16 mouse cellular contexts compared by ENCODE assay signal in the genomic region with DNA sequence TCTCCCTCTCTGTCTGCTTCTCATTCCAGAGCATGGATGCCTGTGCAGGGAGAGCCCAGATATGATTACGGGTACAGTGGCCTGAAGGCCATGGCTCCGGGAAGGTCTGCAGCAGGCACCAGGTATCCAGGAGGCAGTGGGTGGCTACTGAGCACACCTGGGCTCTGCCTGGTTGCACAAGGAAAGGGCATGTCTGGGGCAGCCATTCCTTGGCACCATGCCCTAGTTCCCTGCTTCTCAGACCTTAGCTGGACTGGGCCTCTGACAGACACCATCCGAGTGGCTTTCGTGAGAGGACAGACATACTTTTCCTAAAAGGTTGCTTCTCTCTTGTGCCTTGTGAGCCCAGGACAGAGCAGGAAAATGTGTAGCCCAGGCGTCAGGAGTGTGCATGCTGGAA. TPM values are rescaled to one million over a fixed set of nuclear protein-coding genes. Genes with fewer than 3 reads are reported as not detected.
DNase-seq lines count a peak whose midpoint lies in the region; ATAC-seq and TF ChIP-seq lines count a peak whose summit lies in the region.
"Had no signal": no experiment of that assay in that cellular context is flagged by ENCODE, and none has a peak within 500 bp of the region (broad histone marks: within the 10 kb centered on the region; RNA-seq: fewer than 3 reads in every experiment).

No protein-coding gene starts in this region.

- TF ChIP-seq POLR2A in liver, adult 2 months (IDR thresholded peaks at IDR 0.05; ENCODE audit: extremely low read depth, insufficient read depth, low read length): no peak
- no peak for TF ChIP-seq POLR2A in bone marrow, adult 2 months (IDR thresholded peaks at IDR 0.05; ENCODE audit: borderline replicate concordance, control insufficient read depth, low read depth, low read length)

- no peak for TF ChIP-seq CTCF in liver, adult 2 months (IDR thresholded peaks at IDR 0.05; ENCODE audit: low read depth, low read length)
- no peak for TF ChIP-seq CTCF in bone marrow, adult 2 months (IDR thresholded peaks at IDR 0.05; ENCODE audit: control insufficient read depth, insufficient read depth, low read length)

- H3K79me2 ChIP-seq in liver, adult 2 months (ENCODE audit: control insufficient read depth, insufficient read depth, low read length): peaks cover 3% of the 10 kb centered on the region; the same call in 1 of the 2 replicates

- WGBS in liver, adult 2 months: 59% methylated on average over 5 of the region's 5 CpGs
- WGBS in liver, embryonic 12.5 days (ENCODE audit: insufficient replicate concordance): 74% methylated on average over 5 of the region's 5 CpGs
- WGBS in bone marrow, adult 2 months: 86% methylated on average over 5 of the region's 5 CpGs
- WGBS in intestine, embryonic 16.5 days: 90% methylated on average over 5 of the region's 5 CpGs

- H3K9me3 ChIP-seq in liver, embryonic 12.5 days (replicated peaks): no peaks in the 10 kb centered on the region
- no peaks in the 10 kb centered on the region for H3K9me3 ChIP-seq in intestine, embryonic 16.5 days (ENCODE audit: control insufficient read depth, low read length)
- H3K9me3 ChIP-seq: liver, embryonic 13.5 days had no signal

- no peak overlapping the region for H3K4me3 ChIP-seq in liver, adult 2 months (ENCODE audit: insufficient read depth, low read depth, low read length)
- no peak overlapping the region for H3K4me3 ChIP-seq in liver, embryonic 12.5 days
- no peak overlapping the region for H3K4me3 ChIP-seq in bone marrow, adult 2 months (replicated peaks; ENCODE audit: control insufficient read depth, low read depth, low read length)
- no peak overlapping the region for H3K4me3 ChIP-seq in intestine, embryonic 16.5 days (ENCODE audit: low read length)
- H3K4me3 ChIP-seq: layer of hippocampus, adult 2 months; liver, embryonic 13.5 days had no signal

- H3K4me1 ChIP-seq in liver, adult 2 months (ENCODE audit: control insufficient read depth, insufficient read depth, low read length): peaks cover 11% of the 10 kb centered on the region
- H3K4me1 ChIP-seq in liver, embryonic 12.5 days: peaks cover 22% of the 10 kb centered on the region
- H3K4me1 ChIP-seq in bone marrow, adult 2 months (ENCODE audit: control insufficient read depth, insufficient read depth, low read length): no peaks in the 10 kb centered on the region; the same call in 1 of the 2 replicates
- H3K4me1 ChIP-seq in intestine, embryonic 16.5 days (ENCODE audit: control insufficient read depth, insufficient read depth, low read length): peaks cover 5% of the 10 kb centered on the region

- no peaks in the 10 kb centered on the region for H3K27me3 ChIP-seq in liver, adult 2 months (ENCODE audit: control insufficient read depth, insufficient read depth, low read length)
- peaks cover 17% of the 10 kb centered on the region for H3K27me3 ChIP-seq in liver, embryonic 12.5 days (replicated peaks)
- H3K27me3 ChIP-seq in intestine, embryonic 16.5 days (replicated peaks; ENCODE audit: control insufficient read depth, insufficient read depth, low read length): no peaks in the 10 kb centered on the region

- peak; percentile 46 for DNase-seq in adrenal gland, postnatal 10 days
- no peak for DNase-seq in adrenal gland, adult 8-10 months
- peak; percentile 43 for DNase-seq in liver, adult 2 months (ENCODE audit: extremely low read depth, low read depth, low spot score)
- DNase-seq in kidney, postnatal 4 days: peak; percentile 70 to 82
- DNase-seq in spleen, postnatal 10 days (ENCODE audit: low spot score in 2 of 2): no peak
- DNase-seq: cerebellum, adult 9-10 months; embryo, embryonic 11 days; liver, embryonic 13.5 days; thymus, postnatal 14 days had no signal

- no peak overlapping the region for H3K9ac ChIP-seq in liver, adult 2 months (ENCODE audit: low read depth, low read length)
- no peak overlapping the region for H3K9ac ChIP-seq in liver, embryonic 12.5 days
- H3K9ac ChIP-seq in intestine, embryonic 16.5 days (ENCODE audit: low read depth, low read length): no peak overlapping the region
- H3K9ac ChIP-seq: liver, embryonic 13.5 days had no signal

- ATAC-seq in liver, embryonic 12.5 days: no peak
- no peak for ATAC-seq in intestine, embryonic 16.5 days
- ATAC-seq: hindbrain, postnatal 0 days had no signal

- no peak overlapping the region for H3K27ac ChIP-seq in liver, adult 2 months (replicated peaks; ENCODE audit: insufficient read depth, low read depth, low read length)
- no peak overlapping the region for H3K27ac ChIP-seq in liver, embryonic 12.5 days
- H3K27ac ChIP-seq in bone marrow, adult 2 months (ENCODE audit: control insufficient read depth, insufficient read depth, low read depth, low read length, poor library complexity): peak overlapping the region; percentile 75; the same call in 1 of the 2 replicates
- H3K27ac ChIP-seq in intestine, embryonic 16.5 days (ENCODE audit: low read length): no peak overlapping the region
- H3K27ac ChIP-seq: hindbrain, postnatal 0 days; layer of hippocampus, adult 2 months; liver, embryonic 13.5 days had no signal

- H3K4me2 ChIP-seq in liver, embryonic 12.5 days: no peak overlapping the region
- H3K4me2 ChIP-seq in intestine, embryonic 16.5 days (ENCODE audit: low read depth, low read length): no peak overlapping the region
- H3K4me2 ChIP-seq: liver, embryonic 13.5 days had no signal

- no peaks in the 10 kb centered on the region for H3K36me3 ChIP-seq in liver, adult 2 months (ENCODE audit: control insufficient read depth, insufficient read depth, low read length)
- no peaks in the 10 kb centered on the region for H3K36me3 ChIP-seq in liver, embryonic 12.5 days
- no peaks in the 10 kb centered on the region for H3K36me3 ChIP-seq in intestine, embryonic 16.5 days (ENCODE audit: control insufficient read depth, insufficient read depth, low read length)
- H3K36me3 ChIP-seq: liver, embryonic 13.5 days had no signal

RNA-seq across cellular contexts. Expression of gene Ptges2, which starts 3.6 kb away (rescaled TPM):
- 10 to 100 TPM; 91.7 to 98.5 TPM for total RNA-seq in adrenal gland, postnatal 10 days (2021)
- 10 to 100 TPM; 42.2 to 52.5 (median 51.1) TPM for total RNA-seq in adrenal gland, adult 8-10 months (2022)
- 22.6 and 30.7 TPM in 2 replicates for total RNA-seq in liver, adult 2 months (2014; rRNA removed)
- 24.4 and 25.5 TPM in 2 replicates for polyA plus RNA-seq in liver, adult 2 months (2012; rRNA removed)
- 19.3 and 21.1 TPM in 2 replicates for polyA plus RNA-seq in liver, embryonic 12.5 days (2016; fragmentation: Nextera tagmentation; extraction: Ambion mirVana)
- 3.6 and 15.0 TPM in 2 replicates for polyA plus RNA-seq in bone marrow, adult 2 months (2011; ENCODE audit: insufficient read depth, insufficient read length, low replicate concordance, missing spikeins)
- polyA plus RNA-seq in intestine, embryonic 16.5 days (2015; fragmentation: Nextera tagmentation; extraction: Ambion mirVana): 49.1 and 49.8 TPM in 2 replicates

RNA-seq across cellular contexts. Expression of gene Lcn2, which starts 4.0 kb away (rescaled TPM):
- 10 to 100 TPM; 12.0 to 21.8 TPM for total RNA-seq in adrenal gland, postnatal 10 days (2021)
- total RNA-seq in adrenal gland, adult 8-10 months (2022): 1 to 10 TPM in 2 of 4 experiments, under 1 TPM in 2; 0.32 to 3.7 (median 1.3) TPM
- total RNA-seq in liver, adult 2 months (2014; rRNA removed): 2.1 and 10.0 TPM in 2 replicates
- polyA plus RNA-seq in liver, adult 2 months (2012; rRNA removed): 29.3 and 45.5 TPM in 2 replicates
- 15.2 and 17.7 TPM in 2 replicates for polyA plus RNA-seq in liver, embryonic 12.5 days (2016; fragmentation: Nextera tagmentation; extraction: Ambion mirVana)
- 436 and 1,079 TPM in 2 replicates for polyA plus RNA-seq in bone marrow, adult 2 months (2011; ENCODE audit: insufficient read depth, insufficient read length, low replicate concordance, missing spikeins)
- polyA plus RNA-seq in intestine, embryonic 16.5 days (2015; fragmentation: Nextera tagmentation; extraction: Ambion mirVana): 2.2 and 4.2 TPM in 2 replicates

RNA-seq across cellular contexts. Expression of gene 1110008P14Rik, which starts 10.3 kb away (rescaled TPM):
- total RNA-seq in adrenal gland, postnatal 10 days (2021): 100 to 1,000 TPM; 143 to 149 TPM
- total RNA-seq in adrenal gland, adult 8-10 months (2022): 100 to 1,000 TPM; 120 to 179 (median 148) TPM
- 25.8 and 32.5 TPM in 2 replicates for total RNA-seq in liver, adult 2 months (2014; rRNA removed)
- polyA plus RNA-seq in liver, adult 2 months (2012; rRNA removed): 103 and 144 TPM in 2 replicates
- 36.2 and 40.6 TPM in 2 replicates for polyA plus RNA-seq in liver, embryonic 12.5 days (2016; fragmentation: Nextera tagmentation; extraction: Ambion mirVana)
- 28.0 and 39.6 TPM in 2 replicates for polyA plus RNA-seq in bone marrow, adult 2 months (2011; ENCODE audit: insufficient read depth, insufficient read length, low replicate concordance, missing spikeins)
- 44.2 and 45.8 TPM in 2 replicates for polyA plus RNA-seq in intestine, embryonic 16.5 days (2015; fragmentation: Nextera tagmentation; extraction: Ambion mirVana)

RNA-seq across cellular contexts. Expression of gene Dnm1, which starts 38.9 kb away (rescaled TPM):
- 10 to 100 TPM; 15.8 to 23.8 TPM for total RNA-seq in adrenal gland, postnatal 10 days (2021)
- 10 to 100 TPM; 23.2 to 50.0 (median 34.4) TPM for total RNA-seq in adrenal gland, adult 8-10 months (2022)
- 0.09 and 0.40 TPM in 2 replicates for total RNA-seq in liver, adult 2 months (2014; rRNA removed)
- polyA plus RNA-seq in liver, adult 2 months (2012; rRNA removed): 0.60 and 0.90 TPM in 2 replicates
- 2.4 and 3.1 TPM in 2 replicates for polyA plus RNA-seq in liver, embryonic 12.5 days (2016; fragmentation: Nextera tagmentation; extraction: Ambion mirVana)
- 1.4 and 1.9 TPM in 2 replicates for polyA plus RNA-seq in bone marrow, adult 2 months (2011; ENCODE audit: insufficient read depth, insufficient read length, low replicate concordance, missing spikeins)
- polyA plus RNA-seq in intestine, embryonic 16.5 days (2015; fragmentation: Nextera tagmentation; extraction: Ambion mirVana): 11.8 and 12.5 TPM in 2 replicates
- total RNA-seq: megakaryocyte-erythroid progenitor cell, adult 5-6 weeks; neutrophil, adult 5-6 weeks had no signal

RNA-seq across cellular contexts. Expression of gene Ciz1, which starts 39.9 kb away (rescaled TPM):
- total RNA-seq in adrenal gland, postnatal 10 days (2021): 10 to 100 TPM; 49.0 to 63.5 TPM
- 100 to 1,000 TPM in 1 of 4 experiments, 10 to 100 TPM in 3; 71.6 to 115 (median 85.4) TPM for total RNA-seq in adrenal gland, adult 8-10 months (2022)
- 9.5 and 10.0 TPM in 2 replicates for total RNA-seq in liver, adult 2 months (2014; rRNA removed)
- polyA plus RNA-seq in liver, adult 2 months (2012; rRNA removed): 47.1 and 71.7 TPM in 2 replicates
- polyA plus RNA-seq in liver, embryonic 12.5 days (2016; fragmentation: Nextera tagmentation; extraction: Ambion mirVana): 24.8 and 27.1 TPM in 2 replicates
- polyA plus RNA-seq in bone marrow, adult 2 months (2011; ENCODE audit: insufficient read depth, insufficient read length, low replicate concordance, missing spikeins): 71.7 and 127 TPM in 2 replicates
- polyA plus RNA-seq in intestine, embryonic 16.5 days (2015; fragmentation: Nextera tagmentation; extraction: Ambion mirVana): 47.1 and 51.4 TPM in 2 replicates

Comparison
In these comparisons a context has a peak if more than half of its experiments do, and no peak if none do; other contexts are left out.
1. DNase-seq: peak in adrenal gland, postnatal 10 days (single experiment), liver, adult 2 months (single experiment) and kidney, postnatal 4 days (2 of 2); none in adrenal gland, adult 8-10 months (single experiment) and spleen, postnatal 10 days (0 of 2).